ENCODE assay signal across 17 mouse cellular contexts in genomic region chr11:25866292-25866691, GRCm38 (mm10).
A peak's percentile ranks its signal among the peaks of the same experiment; 100 is the strongest.
DNase-seq lines count a peak whose midpoint lies in the region; ATAC-seq lines count a peak whose summit lies in the region.
"Had no signal": no experiment of that assay in that cellular context is flagged by ENCODE, and none has a peak within 500 bp of the region (broad histone marks: within the 10 kb centered on the region; RNA-seq: fewer than 3 reads in every experiment).

No protein-coding gene starts in this region.

- ATAC-seq in forebrain, embryonic 13.5 days, result no peak
- ATAC-seq: liver, postnatal 0 days had no signal

- H3K9me3 ChIP-seq in forebrain, embryonic 13.5 days (replicated peaks), result no peaks in the 10 kb centered on the region
- H3K9me3 ChIP-seq: hindbrain, embryonic 12.5 days; neural tube, embryonic 12.5 days had no signal

- no peaks in the 10 kb centered on the region for H3K27me3 ChIP-seq in forebrain, embryonic 13.5 days
- H3K27me3 ChIP-seq: hindbrain, embryonic 12.5 days; neural tube, embryonic 12.5 days had no signal

- H3K4me1 ChIP-seq in forebrain, embryonic 13.5 days, result peaks cover 19% of the 10 kb centered on the region
- H3K4me1 ChIP-seq: hindbrain, embryonic 12.5 days; neural tube, embryonic 12.5 days had no signal

- H3K4me2 ChIP-seq in forebrain, embryonic 13.5 days, result no peak overlapping the region
- H3K4me2 ChIP-seq: hindbrain, embryonic 12.5 days; neural tube, embryonic 12.5 days had no signal

- peak; percentile 2 to 8 for DNase-seq in adrenal gland, postnatal 36 days
- no peak for DNase-seq in adrenal gland, adult 18-20 months (ENCODE audit: low spot score in 2 of 2)
- DNase-seq in 416B (ENCODE audit: low read depth), result peak; percentile 4
- peak; percentile 30 to 52 for DNase-seq in cerebellum, adult 18-20 months
- peak; percentile 53 to 65 for DNase-seq in cerebellum, postnatal 36 days
- DNase-seq in spleen, postnatal 36 days (ENCODE audit: low spot score in 2 of 2), result no peak
- DNase-seq: B cell, adult 2 months; gastrocnemius, postnatal 10 days; heart, adult 18-20 months; kidney, adult 11 months; kidney, postnatal 10 days; liver, postnatal 0 days; right cerebral cortex, postnatal 25 days; thymus, postnatal 25 days had no signal

- H3K27ac ChIP-seq in forebrain, embryonic 13.5 days, result no peak overlapping the region
- H3K27ac ChIP-seq: hindbrain, embryonic 12.5 days; neural tube, embryonic 12.5 days had no signal

- H3K36me3 ChIP-seq in forebrain, embryonic 13.5 days (ENCODE audit: poor library complexity, severe bottlenecking), result no peaks in the 10 kb centered on the region
- H3K36me3 ChIP-seq: hindbrain, embryonic 12.5 days; neural tube, embryonic 12.5 days had no signal

- H3K4me3 ChIP-seq in forebrain, embryonic 13.5 days, result no peak overlapping the region
- H3K4me3 ChIP-seq: hindbrain, embryonic 12.5 days; neural tube, embryonic 12.5 days had no signal

- WGBS in forebrain, embryonic 13.5 days, result 84% methylated on average over 2 of the region's 2 CpGs

- H3K9ac ChIP-seq in forebrain, embryonic 13.5 days, result no peak overlapping the region
- H3K9ac ChIP-seq: hindbrain, embryonic 12.5 days; liver, postnatal 0 days; neural tube, embryonic 12.5 days had no signal

Comparison
In these comparisons a context has a peak if more than half of its experiments do, and no peak if none do; other contexts are left out.
1. DNase-seq: peak in adrenal gland, postnatal 36 days (2 of 2), 416B (single experiment), cerebellum, adult 18-20 months (2 of 2) and cerebellum, postnatal 36 days (2 of 2); none in adrenal gland, adult 18-20 months (0 of 2) and spleen, postnatal 36 days (0 of 2).